Mouse (Mus musculus): ENCODE measurements at regions not wholly inside any gene's neighbourhood (a gene's known extent, or its start where the extent isn't known, plus 50 kb on each side); places are given as distances from the start of the nearest gene placed in this dataset.

GRCm38 (mm10) chr12:5805731-5806130 is 430.2 kb upstream of the Klhl29 start:
- no peaks in the 10 kb centered on the region for H3K27me3 ChIP-seq (ENCODE audit: control insufficient read depth, insufficient read depth, low read depth, low read length)
- no peak for ATAC-seq
- no peak overlapping the region for H3K9ac ChIP-seq (ENCODE audit: low read depth, low read length)
- no peak overlapping the region for H3K4me2 ChIP-seq (ENCODE audit: low read length)
- H3K9me3 ChIP-seq (replicated peaks; ENCODE audit: control insufficient read depth, low read length, poor library complexity, severe bottlenecking): no peaks in the 10 kb centered on the region
- peaks cover 7% of the 10 kb centered on the region for H3K4me1 ChIP-seq (ENCODE audit: control insufficient read depth, insufficient read depth, low read length)
- H3K27ac ChIP-seq (ENCODE audit: low read length): no peak overlapping the region
- no peaks in the 10 kb centered on the region for H3K36me3 ChIP-seq (ENCODE audit: control insufficient read depth, insufficient read depth, low read length)
- no peak overlapping the region for H3K4me3 ChIP-seq (ENCODE audit: low read depth, low read length)
- WGBS: 93% methylated on average over 2 of the region's 2 CpGs

GRCm38 (mm10) chr12:5793051-5793450 is 417.6 kb upstream of the Klhl29 start:
- Histone ChIP-seq H3K27me3 (ENCODE audit: control insufficient read depth, insufficient read depth, low read depth, low read length) (no peaks in the 10 kb centered on the region), H3K27ac (ENCODE audit: low read length) (no peak overlapping the region), H3K4me1 (ENCODE audit: control insufficient read depth, insufficient read depth, low read length) (no peaks in the 10 kb centered on the region), H3K36me3 (ENCODE audit: control insufficient read depth, insufficient read depth, low read length) (no peaks in the 10 kb centered on the region), H3K9me3 (replicated peaks; ENCODE audit: control insufficient read depth, low read length, poor library complexity, severe bottlenecking) (no peaks in the 10 kb centered on the region), H3K4me3 (ENCODE audit: low read depth, low read length) (no peak overlapping the region), H3K4me2 (ENCODE audit: low read length) (no peak overlapping the region), H3K9ac (ENCODE audit: low read depth, low read length) (no peak overlapping the region)
- WGBS: 83% methylated on average over 7 of the region's 7 CpGs
- no peak for ATAC-seq

- no peak for ATAC-seq
- Histone ChIP-seq H3K27me3 (ENCODE audit: control insufficient read depth, insufficient read depth, low read depth, low read length) (no peaks in the 10 kb centered on the region), H3K36me3 (ENCODE audit: control insufficient read depth, insufficient read depth, low read length) (no peaks in the 10 kb centered on the region), H3K4me2 (ENCODE audit: low read length) (no peak overlapping the region), H3K4me3 (ENCODE audit: low read depth, low read length) (no peak overlapping the region), H3K9ac (ENCODE audit: low read depth, low read length) (no peak overlapping the region), H3K9me3 (replicated peaks; ENCODE audit: control insufficient read depth, low read length, poor library complexity, severe bottlenecking) (no peaks in the 10 kb centered on the region), H3K4me1 (ENCODE audit: control insufficient read depth, insufficient read depth, low read length) (no peaks in the 10 kb centered on the region), H3K27ac (ENCODE audit: low read length) (no peak overlapping the region)
- 66% methylated on average over 7 of the region's 7 CpGs for WGBS
Measured at GRCm38 (mm10) chr12:5787074-5787813, 411.8 kb upstream of the Klhl29 start.

- no peak overlapping the region for H3K27ac ChIP-seq (ENCODE audit: low read length)
- no peak overlapping the region for H3K4me2 ChIP-seq (ENCODE audit: low read length)
- H3K9ac ChIP-seq (ENCODE audit: low read depth, low read length): no peak overlapping the region
- H3K36me3 ChIP-seq (ENCODE audit: control insufficient read depth, insufficient read depth, low read length): no peaks in the 10 kb centered on the region
- peaks cover 5% of the 10 kb centered on the region; the same call in 1 of the 2 replicates for H3K4me1 ChIP-seq (ENCODE audit: control insufficient read depth, insufficient read depth, low read length)
- H3K9me3 ChIP-seq (replicated peaks; ENCODE audit: control insufficient read depth, low read length, poor library complexity, severe bottlenecking): no peaks in the 10 kb centered on the region
- 27% methylated on average over 3 of the region's 3 CpGs for WGBS
- 0 out of 2 replicates have a peak, but pooled peaks have one; percentile 11 for ATAC-seq
- no peak overlapping the region for H3K4me3 ChIP-seq (ENCODE audit: low read depth, low read length)
- no peaks in the 10 kb centered on the region for H3K27me3 ChIP-seq (ENCODE audit: control insufficient read depth, insufficient read depth, low read depth, low read length)
Measured at GRCm38 (mm10) chr12:5781276-5781675, 405.8 kb upstream of the Klhl29 start.

GRCm38 (mm10) chr12:5777556-5777955 is 402.1 kb upstream of the Klhl29 start:
- H3K27me3 ChIP-seq (ENCODE audit: control insufficient read depth, insufficient read depth, low read depth, low read length): no peaks in the 10 kb centered on the region
- H3K9me3 ChIP-seq (replicated peaks; ENCODE audit: control insufficient read depth, low read length, poor library complexity, severe bottlenecking): no peaks in the 10 kb centered on the region
- no peak overlapping the region for H3K9ac ChIP-seq (ENCODE audit: low read depth, low read length)
- H3K36me3 ChIP-seq (ENCODE audit: control insufficient read depth, insufficient read depth, low read length): no peaks in the 10 kb centered on the region
- peaks cover 5% of the 10 kb centered on the region; the same call in 1 of the 2 replicates for H3K4me1 ChIP-seq (ENCODE audit: control insufficient read depth, insufficient read depth, low read length)
- ATAC-seq: no peak
- no peak overlapping the region for H3K27ac ChIP-seq (ENCODE audit: low read length)
- H3K4me2 ChIP-seq (ENCODE audit: low read length): no peak overlapping the region
- H3K4me3 ChIP-seq (ENCODE audit: low read depth, low read length): no peak overlapping the region

GRCm38 (mm10) chr12:5771399-5771978 is 396.0 kb upstream of the Klhl29 start:
- ATAC-seq: no peak
- H3K36me3 ChIP-seq (ENCODE audit: control insufficient read depth, insufficient read depth, low read length): no peaks in the 10 kb centered on the region
- no peaks in the 10 kb centered on the region for H3K27me3 ChIP-seq (ENCODE audit: control insufficient read depth, insufficient read depth, low read depth, low read length)
- H3K4me2 ChIP-seq (ENCODE audit: low read length): no peak overlapping the region
- H3K4me3 ChIP-seq (ENCODE audit: low read depth, low read length): no peak overlapping the region
- no peaks in the 10 kb centered on the region; the same call in 1 of the 2 replicates for H3K9me3 ChIP-seq (replicated peaks; ENCODE audit: control insufficient read depth, low read length, poor library complexity, severe bottlenecking)
- H3K27ac ChIP-seq (ENCODE audit: low read length): no peak overlapping the region
- 58% methylated on average over 5 of the region's 5 CpGs for WGBS
- no peaks in the 10 kb centered on the region for H3K4me1 ChIP-seq (ENCODE audit: control insufficient read depth, insufficient read depth, low read length)
- H3K9ac ChIP-seq (ENCODE audit: low read depth, low read length): no peak overlapping the region

GRCm38 (mm10) chr12:5770531-5770930 is 395.0 kb upstream of the Klhl29 start:
- Histone ChIP-seq H3K27ac (ENCODE audit: low read length) (no peak overlapping the region), H3K27me3 (ENCODE audit: control insufficient read depth, insufficient read depth, low read depth, low read length) (no peaks in the 10 kb centered on the region), H3K4me2 (ENCODE audit: low read length) (no peak overlapping the region), H3K36me3 (ENCODE audit: control insufficient read depth, insufficient read depth, low read length) (no peaks in the 10 kb centered on the region), H3K4me1 (ENCODE audit: control insufficient read depth, insufficient read depth, low read length) (no peaks in the 10 kb centered on the region), H3K9me3 (replicated peaks; ENCODE audit: control insufficient read depth, low read length, poor library complexity, severe bottlenecking) (no peaks in the 10 kb centered on the region; the same call in 1 of the 2 replicates), H3K9ac (ENCODE audit: low read depth, low read length) (no peak overlapping the region), H3K4me3 (ENCODE audit: low read depth, low read length) (no peak overlapping the region)
- no peak for ATAC-seq
- WGBS: 65% methylated on average over 2 of the region's 2 CpGs

GRCm38 (mm10) chr12:5764445-5765170 is 389.1 kb upstream of the Klhl29 start:
- peak; percentile 88 for ATAC-seq
- H3K36me3 ChIP-seq (ENCODE audit: control insufficient read depth, insufficient read depth, low read length): no peaks in the 10 kb centered on the region
- no peaks in the 10 kb centered on the region for H3K27me3 ChIP-seq (ENCODE audit: control insufficient read depth, insufficient read depth, low read depth, low read length)
- H3K4me3 ChIP-seq (ENCODE audit: low read depth, low read length): no peak overlapping the region
- H3K9ac ChIP-seq (ENCODE audit: low read depth, low read length): no peak overlapping the region
- 28% methylated on average over 6 of the region's 6 CpGs for WGBS
- peaks cover 5% of the 10 kb centered on the region; the same call in 1 of the 2 replicates for H3K4me1 ChIP-seq (ENCODE audit: control insufficient read depth, insufficient read depth, low read length)
- H3K27ac ChIP-seq (ENCODE audit: low read length): no peak overlapping the region
- no peaks in the 10 kb centered on the region; the same call in 1 of the 2 replicates for H3K9me3 ChIP-seq (replicated peaks; ENCODE audit: control insufficient read depth, low read length, poor library complexity, severe bottlenecking)
- no peak overlapping the region for H3K4me2 ChIP-seq (ENCODE audit: low read length)

GRCm38 (mm10) chr12:5764026-5764425 is 388.5 kb upstream of the Klhl29 start:
- peaks cover 5% of the 10 kb centered on the region; the same call in 1 of the 2 replicates for H3K4me1 ChIP-seq (ENCODE audit: control insufficient read depth, insufficient read depth, low read length)
- H3K4me2 ChIP-seq (ENCODE audit: low read length): no peak overlapping the region
- 59% methylated on average over 1 of the region's 1 CpGs for WGBS
- H3K27me3 ChIP-seq (ENCODE audit: control insufficient read depth, insufficient read depth, low read depth, low read length): no peaks in the 10 kb centered on the region
- H3K9me3 ChIP-seq (replicated peaks; ENCODE audit: control insufficient read depth, low read length, poor library complexity, severe bottlenecking): no peaks in the 10 kb centered on the region; the same call in 1 of the 2 replicates
- no peaks in the 10 kb centered on the region for H3K36me3 ChIP-seq (ENCODE audit: control insufficient read depth, insufficient read depth, low read length)
- H3K27ac ChIP-seq (ENCODE audit: low read length): no peak overlapping the region
- peak; percentile 80 for ATAC-seq
- no peak overlapping the region for H3K4me3 ChIP-seq (ENCODE audit: low read depth, low read length)
- H3K9ac ChIP-seq (ENCODE audit: low read depth, low read length): no peak overlapping the region
